Mouse (Mus musculus) heart, embryonic 10.5 days (tissue): ENCODE measurements at regions not wholly inside any gene's neighbourhood (a gene's known extent, or its start where the extent isn't known, plus 50 kb on each side); places are given as distances from the start of the nearest gene placed in this dataset.

Source experiments
- DNase-seq: peaks from one replicate; pipeline ENCODE4 v3.0.0-alpha.2; 2017; ENCODE audit warnings: low spot score
- H3K27ac ChIP-seq: fragments of 300-500 bp; sonication (generic); 2 replicates; pipeline ENCODE4 v1.5.1; 2016; ENCODE audit warnings: mild to moderate bottlenecking
- H3K27me3 ChIP-seq: fragments of 300-500 bp; sonication (generic); 2 replicates; pipeline ENCODE4 v1.6.1; 2016; ENCODE audit warnings: mild to moderate bottlenecking; ENCODE audit not compliant: poor library complexity, insufficient read depth, severe bottlenecking
- H3K36me3 ChIP-seq: fragments of 300-500 bp; sonication (generic); 2 replicates; pipeline ENCODE4 v1.6.1; 2016; ENCODE audit warnings: mild to moderate bottlenecking, moderate library complexity
- H3K4me1 ChIP-seq: fragments of 300-500 bp; sonication (generic); 2 replicates; pipeline ENCODE4 v1.6.1; 2016; ENCODE audit warnings: mild to moderate bottlenecking
- H3K4me3 ChIP-seq: fragments of 300-500 bp; sonication (generic); 2 replicates; pipeline ENCODE4 v1.5.1; 2016; ENCODE audit warnings: mild to moderate bottlenecking, moderate library complexity
- H3K9me3 ChIP-seq: fragments of 300-500 bp; sonication (generic); 2 replicates; pipeline ENCODE4 v1.6.1; 2016; ENCODE audit warnings: mild to moderate bottlenecking, moderate library complexity
- WGBS: fragments of 180-500 bp; shearing (Covaris S2); methylation state at CpG from one replicate; pipeline ENCODE4 v1.1.7; 2016; 5-methylcytosine and 5-hydroxymethylcytosine counted together

GRCm38 (mm10) chr6:36179895-36180294 is 208.0 kb upstream of the Chrm2 start:
- no peaks in the 10 kb centered on the region for H3K9me3 ChIP-seq
- H3K27me3 ChIP-seq, result no peaks in the 10 kb centered on the region
- DNase-seq, result no peak
- WGBS, result 87% methylated on average over 3 of the region's 3 CpGs
- no peak overlapping the region for H3K4me3 ChIP-seq
- H3K4me1 ChIP-seq, result no peaks in the 10 kb centered on the region
- no peaks in the 10 kb centered on the region for H3K36me3 ChIP-seq
- no peak overlapping the region for H3K27ac ChIP-seq

GRCm38 (mm10) chr6:36182698-36183097 is 205.2 kb upstream of the Chrm2 start:
- 74% methylated on average over 1 of the region's 1 CpGs for WGBS
- Histone ChIP-seq H3K27ac (no peak overlapping the region), H3K4me1 (no peaks in the 10 kb centered on the region), H3K27me3 (no peaks in the 10 kb centered on the region), H3K36me3 (no peaks in the 10 kb centered on the region), H3K4me3 (no peak overlapping the region), H3K9me3 (no peaks in the 10 kb centered on the region)
- no peak for DNase-seq

- Histone ChIP-seq H3K27me3 (no peaks in the 10 kb centered on the region), H3K36me3 (no peaks in the 10 kb centered on the region), H3K4me1 (no peaks in the 10 kb centered on the region), H3K4me3 (no peak overlapping the region), H3K27ac (no peak overlapping the region), H3K9me3 (no peaks in the 10 kb centered on the region)
- WGBS, result 76% methylated on average over 2 of the region's 2 CpGs
- DNase-seq, result no peak
Measured at GRCm38 (mm10) chr6:36206666-36207065, 181.2 kb upstream of the Chrm2 start.

- H3K27ac ChIP-seq, result no peak overlapping the region
- H3K4me3 ChIP-seq, result no peak overlapping the region
- no peak for DNase-seq
- 74% methylated on average over 4 of the region's 4 CpGs for WGBS
- no peaks in the 10 kb centered on the region for H3K36me3 ChIP-seq
- H3K4me1 ChIP-seq, result no peaks in the 10 kb centered on the region
- H3K27me3 ChIP-seq, result no peaks in the 10 kb centered on the region
- H3K9me3 ChIP-seq, result no peaks in the 10 kb centered on the region
Measured at GRCm38 (mm10) chr6:36221308-36221707, 166.6 kb upstream of the Chrm2 start.

GRCm38 (mm10) chr6:36234438-36234837 is 153.4 kb upstream of the Chrm2 start:
- H3K36me3 ChIP-seq, result no peaks in the 10 kb centered on the region
- no peaks in the 10 kb centered on the region for H3K4me1 ChIP-seq
- H3K27me3 ChIP-seq, result no peaks in the 10 kb centered on the region
- H3K27ac ChIP-seq, result no peak overlapping the region
- WGBS, result 80% methylated on average over 1 of the region's 1 CpGs
- H3K9me3 ChIP-seq, result no peaks in the 10 kb centered on the region
- no peak overlapping the region for H3K4me3 ChIP-seq
- DNase-seq, result no peak

GRCm38 (mm10) chr6:36247027-36247426 is 140.9 kb upstream of the Chrm2 start:
- 68% methylated on average over 3 of the region's 3 CpGs for WGBS
- DNase-seq, result no peak
- H3K27ac ChIP-seq, result no peak overlapping the region
- no peaks in the 10 kb centered on the region for H3K9me3 ChIP-seq
- H3K27me3 ChIP-seq, result no peaks in the 10 kb centered on the region
- no peak overlapping the region for H3K4me3 ChIP-seq
- H3K4me1 ChIP-seq, result no peaks in the 10 kb centered on the region
- H3K36me3 ChIP-seq, result no peaks in the 10 kb centered on the region

GRCm38 (mm10) chr6:36248219-36248618 is 139.7 kb upstream of the Chrm2 start:
- DNase-seq, result no peak
- H3K4me3 ChIP-seq, result no peak overlapping the region
- H3K27ac ChIP-seq, result no peak overlapping the region
- no peaks in the 10 kb centered on the region for H3K9me3 ChIP-seq
- no peaks in the 10 kb centered on the region for H3K27me3 ChIP-seq
- no peaks in the 10 kb centered on the region for H3K36me3 ChIP-seq
- WGBS, result 89% methylated on average over 1 of the region's 1 CpGs
- H3K4me1 ChIP-seq, result no peaks in the 10 kb centered on the region

- DNase-seq, result no peak
- no peak overlapping the region for H3K4me3 ChIP-seq
- no peak overlapping the region for H3K27ac ChIP-seq
- no peaks in the 10 kb centered on the region for H3K4me1 ChIP-seq
- 22% methylated on average over 4 of the region's 4 CpGs for WGBS
- no peaks in the 10 kb centered on the region for H3K9me3 ChIP-seq
- H3K36me3 ChIP-seq, result no peaks in the 10 kb centered on the region
- H3K27me3 ChIP-seq, result no peaks in the 10 kb centered on the region
Measured at GRCm38 (mm10) chr6:36249047-36249446, 138.8 kb upstream of the Chrm2 start.

GRCm38 (mm10) chr6:36266717-36267402 is 121.0 kb upstream of the Chrm2 start:
- no peak overlapping the region for H3K27ac ChIP-seq
- no peaks in the 10 kb centered on the region for H3K36me3 ChIP-seq
- no peak for DNase-seq
- no peak overlapping the region for H3K4me3 ChIP-seq
- no peaks in the 10 kb centered on the region for H3K4me1 ChIP-seq
- 84% methylated on average over 10 of the region's 10 CpGs for WGBS
- H3K9me3 ChIP-seq, result no peaks in the 10 kb centered on the region
- H3K27me3 ChIP-seq, result no peaks in the 10 kb centered on the region

GRCm38 (mm10) chr6:36286664-36287063 is 101.2 kb upstream of the Chrm2 start:
- WGBS, result 70% methylated on average over 10 of the region's 10 CpGs
- Histone ChIP-seq H3K27me3 (no peaks in the 10 kb centered on the region), H3K27ac (no peak overlapping the region), H3K4me3 (no peak overlapping the region), H3K9me3 (no peaks in the 10 kb centered on the region), H3K36me3 (no peaks in the 10 kb centered on the region), H3K4me1 (no peaks in the 10 kb centered on the region)
- DNase-seq, result no peak

- H3K27ac ChIP-seq, result no peak overlapping the region
- DNase-seq, result no peak
- H3K4me1 ChIP-seq, result no peaks in the 10 kb centered on the region
- H3K4me3 ChIP-seq, result no peak overlapping the region
- H3K27me3 ChIP-seq, result no peaks in the 10 kb centered on the region
- WGBS, result 83% methylated on average over 1 of the region's 1 CpGs
- no peaks in the 10 kb centered on the region for H3K9me3 ChIP-seq
- no peaks in the 10 kb centered on the region for H3K36me3 ChIP-seq
Measured at GRCm38 (mm10) chr6:36313586-36313985, 74.3 kb upstream of the Chrm2 start.
